Mouse (Mus musculus) myocyte (in vitro differentiated cells): Measurements from ENCODE around the gene Actl6b. TPM values are rescaled to one million over a fixed set of nuclear protein-coding genes. Genes with fewer than 3 reads are reported as not detected.

ENCODE experiments used
- H3K27me3 ChIP-seq: one replicate; pipeline ENCODE4 v1.6.1; 2011; ENCODE audit not compliant: control insufficient read depth, insufficient read depth, insufficient read length
- H3K36me3 ChIP-seq: one replicate; pipeline ENCODE4 v1.6.1; 2011; ENCODE audit not compliant: control insufficient read depth, insufficient read depth
- H3K4me2 ChIP-seq: one replicate; pipeline ENCODE4 v1.6.1; 2011; ENCODE audit warnings: low read depth, control low read depth
- H3K4me3 ChIP-seq: one replicate; pipeline ENCODE4 v1.5.1; 2011; ENCODE audit warnings: mild to moderate bottlenecking, control low read depth, moderate library complexity
- H3K79me2 ChIP-seq: one replicate; pipeline ENCODE4 v1.6.1; 2011; ENCODE audit not compliant: control insufficient read depth, insufficient read depth
- H3ac ChIP-seq: one replicate; pipeline ENCODE4 v1.6.1; 2011; ENCODE audit not compliant: control insufficient read depth, insufficient read length
- CEBPB ChIP-seq: IDR thresholded peaks from 2 replicates; pipeline ENCODE4 v1.6.1; 2011; ENCODE audit warnings: mild to moderate bottlenecking, moderate library complexity; ENCODE audit not compliant: poor library complexity, insufficient read depth, severe bottlenecking
- E2F4 ChIP-seq: IDR thresholded peaks from one replicate; pipeline ENCODE4 v1.6.1; 2011; ENCODE audit warnings: mild to moderate bottlenecking, control low read depth, moderate library complexity; ENCODE audit not compliant: insufficient read depth
- MAX ChIP-seq: IDR thresholded peaks from one replicate; pipeline ENCODE4 v1.6.1; 2011; ENCODE audit warnings: low read depth, mild to moderate bottlenecking, control low read depth
- MYOD1 ChIP-seq, 3 experiments: IDR thresholded peaks; one replicate each; pipeline ENCODE4 v1.6.1; 2011; ENCODE audit warnings: control low read depth in 2 of 3, low read depth in 2 of 3, mild to moderate bottlenecking in 2 of 3, moderate library complexity in 1 of 3; ENCODE audit not compliant: insufficient read length in 2 of 3, control insufficient read depth in 1 of 3
- MYOG ChIP-seq, 3 experiments: IDR thresholded peaks; one replicate each; pipeline ENCODE4 v1.6.1; 2011; ENCODE audit warnings: control low read depth in 2 of 3, low read depth in 2 of 3, mild to moderate bottlenecking in 2 of 3; ENCODE audit not compliant: insufficient read length in 2 of 3, control insufficient read depth in 1 of 3, insufficient read depth in 1 of 3
- POLR2A ChIP-seq: IDR thresholded peaks from one replicate; pipeline ENCODE4 v1.6.1; 2011; ENCODE audit warnings: low read depth, mild to moderate bottlenecking, control low read depth, moderate library complexity; ENCODE audit not compliant: insufficient read length
- POLR2AphosphoS2 ChIP-seq: IDR thresholded peaks from one replicate; pipeline ENCODE4 v1.6.1; 2011; ENCODE audit warnings: low read depth, control low read depth; ENCODE audit not compliant: insufficient read length
- REST ChIP-seq: IDR thresholded peaks from one replicate; pipeline ENCODE4 v1.6.1; 2011; ENCODE audit warnings: mild to moderate bottlenecking, control low read depth, moderate library complexity; ENCODE audit not compliant: insufficient read depth, insufficient read length
- SRF ChIP-seq: IDR thresholded peaks from one replicate; pipeline ENCODE4 v1.6.1; 2011; ENCODE audit warnings: low read depth; ENCODE audit not compliant: control insufficient read depth, insufficient read length
- TCF12 ChIP-seq: IDR thresholded peaks from one replicate; pipeline ENCODE4 v1.6.1; 2011; ENCODE audit warnings: mild to moderate bottlenecking, control low read depth; ENCODE audit not compliant: poor library complexity, insufficient read depth, severe bottlenecking
- TCF3 ChIP-seq: IDR thresholded peaks from one replicate; pipeline ENCODE4 v1.6.1; 2011; ENCODE audit warnings: low read depth, control low read depth; ENCODE audit not compliant: insufficient read length
- USF1 ChIP-seq: IDR thresholded peaks from one replicate; pipeline ENCODE4 v1.6.1; 2011; ENCODE audit warnings: low read depth, mild to moderate bottlenecking, control low read depth, moderate library complexity
- polyA plus RNA-seq: library from polyadenylated mRNA; unstranded; fragments of >200 nt; fragmentation: generic; extraction: Trizol; gene quantifications from one replicate; pipeline ENCODE4 v1.2.1, GENCODE M21; 2012; ENCODE audit warnings: missing spikeins

Gene Actl6b
- polyA plus RNA-seq, 1 experiment: not detected

- Histone ChIP-seq H3K27me3 (no peaks in the 10 kb centered on the region), H3K79me2 (peaks cover 74% of the 10 kb centered on the region), H3K4me3 (no peak overlapping the region), H3K36me3 (peaks cover 4% of the 10 kb centered on the region), H3ac (no peak overlapping the region), H3K4me2 (no peak overlapping the region)
- no peak for TF ChIP-seq POLR2A
- no peak for TF ChIP-seq MYOD1 (IDR thresholded peaks at IDR 0.05; ENCODE audit: control insufficient read depth in 1 of 3, insufficient read length in 2 of 3, low read depth in 2 of 3)
- no peak for TF ChIP-seq CEBPB
- no peak for TF ChIP-seq MYOG (IDR thresholded peaks at IDR 0.05; ENCODE audit: control insufficient read depth in 1 of 3, insufficient read depth in 1 of 3, insufficient read length in 2 of 3, low read depth in 2 of 3)
- no peak for TF ChIP-seq SRF
- TF ChIP-seq REST: no peak
- no peak for TF ChIP-seq TCF12
- no peak for TF ChIP-seq E2F4
- TF ChIP-seq USF1: no peak
- no peak for TF ChIP-seq POLR2AphosphoS2
- TF ChIP-seq TCF3: no peak
Observed at GRCm38 (mm10) chr5:137513951-137514721, 39.2 kb upstream of the Actl6b start.

- TF ChIP-seq REST: no peak
- no peak for TF ChIP-seq TCF12
- no peak for TF ChIP-seq USF1
- no peak for TF ChIP-seq SRF
- TF ChIP-seq MYOD1 (IDR thresholded peaks at IDR 0.05; ENCODE audit: control insufficient read depth in 1 of 3, insufficient read length in 2 of 3, low read depth in 2 of 3): no peak
- TF ChIP-seq TCF3: no peak
- no peak for TF ChIP-seq MYOG (IDR thresholded peaks at IDR 0.05; ENCODE audit: control insufficient read depth in 1 of 3, insufficient read depth in 1 of 3, insufficient read length in 2 of 3, low read depth in 2 of 3)
- TF ChIP-seq E2F4: no peak
- no peak for TF ChIP-seq CEBPB
- no peak for TF ChIP-seq POLR2AphosphoS2
- TF ChIP-seq MAX: no peak
- TF ChIP-seq POLR2A: no peak
- Histone ChIP-seq H3K27me3 (no peaks in the 10 kb centered on the region), H3ac (no peak overlapping the region), H3K79me2 (peaks cover 71% of the 10 kb centered on the region), H3K36me3 (peaks cover 4% of the 10 kb centered on the region), H3K4me3 (no peak overlapping the region), H3K4me2 (no peak overlapping the region)
Observed at GRCm38 (mm10) chr5:137514811-137515210, 38.5 kb upstream of the Actl6b start.

GRCm38 (mm10) chr5:137518436-137518835 is 34.9 kb upstream of the Actl6b start, which contains the start of gene Gigyf1:
Gigyf1 (plus strand) TSS chr5:137518548.
- Histone ChIP-seq H3K79me2 (peaks cover 46% of the 10 kb centered on the region), H3K4me3 (no peak within 1 kb of the TSS), H3K4me2 (no peak within 1 kb of the TSS), H3K27me3 (no peaks in the 10 kb centered on the region), H3K36me3 (peaks cover 8% of the 10 kb centered on the region), H3ac (no peak within 1 kb of the TSS)
- TF ChIP-seq SRF: no peak
- no peak for TF ChIP-seq TCF3
- TF ChIP-seq MYOG (IDR thresholded peaks at IDR 0.05; ENCODE audit: control insufficient read depth in 1 of 3, insufficient read depth in 1 of 3, insufficient read length in 2 of 3, low read depth in 2 of 3): no peak
- no peak for TF ChIP-seq REST
- no peak for TF ChIP-seq MYOD1 (IDR thresholded peaks at IDR 0.05; ENCODE audit: control insufficient read depth in 1 of 3, insufficient read length in 2 of 3, low read depth in 2 of 3)
- TF ChIP-seq POLR2A: no peak
- TF ChIP-seq CEBPB: no peak
- TF ChIP-seq USF1: no peak
- TF ChIP-seq POLR2AphosphoS2: no peak
- TF ChIP-seq TCF12: no peak
- TF ChIP-seq E2F4: no peak
- no peak for TF ChIP-seq MAX

GRCm38 (mm10) chr5:137519691-137520550 is 33.4 kb upstream of the Actl6b start:
- Histone ChIP-seq H3K27me3 (no peaks in the 10 kb centered on the region), H3K36me3 (peaks cover 8% of the 10 kb centered on the region), H3ac (no peak overlapping the region), H3K4me3 (no peak overlapping the region), H3K79me2 (peaks cover 31% of the 10 kb centered on the region), H3K4me2 (no peak overlapping the region)
- TF ChIP-seq USF1: no peak
- TF ChIP-seq MAX: no peak
- TF ChIP-seq TCF12: no peak
- no peak for TF ChIP-seq MYOG (IDR thresholded peaks at IDR 0.05; ENCODE audit: control insufficient read depth in 1 of 3, insufficient read depth in 1 of 3, insufficient read length in 2 of 3, low read depth in 2 of 3)
- no peak for TF ChIP-seq POLR2AphosphoS2
- no peak for TF ChIP-seq SRF
- no peak for TF ChIP-seq REST
- TF ChIP-seq E2F4: no peak
- TF ChIP-seq TCF3: no peak
- no peak for TF ChIP-seq POLR2A
- no peak for TF ChIP-seq CEBPB
- no peak for TF ChIP-seq MYOD1 (IDR thresholded peaks at IDR 0.05; ENCODE audit: control insufficient read depth in 1 of 3, insufficient read length in 2 of 3, low read depth in 2 of 3)
